Mouse (Mus musculus) testis, adult 2 months (tissue): Measurements from ENCODE around the gene Prkd2.

Experiments used
- CTCF ChIP-seq: fragments of 200-500 bp; IDR thresholded peaks from 2 replicates; pipeline ENCODE4 v1.5.1; 2012; ENCODE audit warnings: low read depth, mild to moderate bottlenecking, inconsistent platforms, low read length, moderate library complexity; ENCODE audit not compliant: control insufficient read depth, insufficient read depth, insufficient replicate concordance
- POLR2A ChIP-seq: fragments of 200-500 bp; IDR thresholded peaks from 2 replicates; pipeline ENCODE4 v1.6.1; 2012; ENCODE audit warnings: low read depth, mild to moderate bottlenecking, inconsistent platforms, low read length, moderate library complexity; ENCODE audit not compliant: control insufficient read depth

DNA sequence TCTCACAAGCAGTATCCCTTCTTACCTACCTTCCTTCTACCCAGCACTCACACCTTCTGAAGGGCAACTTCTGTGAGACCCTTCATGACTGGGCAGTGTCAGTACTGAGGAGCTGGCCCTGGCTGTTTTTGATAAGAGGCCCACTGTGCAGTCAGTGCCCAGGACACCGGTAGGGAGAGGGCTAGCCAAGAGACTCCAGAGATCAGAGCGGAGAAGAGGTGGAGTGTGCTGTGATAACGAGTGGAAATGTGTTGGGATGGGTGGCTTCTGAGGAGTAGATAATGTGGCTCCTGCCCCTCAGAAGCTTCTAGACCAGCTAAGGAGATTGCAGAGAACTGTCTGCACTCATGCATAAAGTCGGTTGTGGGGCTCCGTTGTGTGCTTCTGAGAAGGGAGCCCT, 22.9 kb upstream of the Prkd2 start:
- TF ChIP-seq POLR2A (no peak), CTCF (no peak)
